Mouse (Mus musculus) neural tube, embryonic 15.5 days (tissue): Measurements from ENCODE around the gene Rprd2. TPM values are rescaled to one million over a fixed set of nuclear protein-coding genes. Genes with fewer than 3 reads are reported as not detected.

Source experiments
- ATAC-seq: fragments of 200-750 bp; cut with Nextera tagmentation; 2 replicates; pipeline ENCODE4 v1.8.0; 2017; ENCODE audit warnings: mild to moderate bottlenecking, moderate TSS enrichment, moderate library complexity; ENCODE audit not compliant: low FRiP score
- H3K27ac ChIP-seq: fragments of 300-500 bp; sonication (generic); replicated peaks from 2 replicates; pipeline ENCODE4 v1.5.1; 2015; ENCODE audit warnings: mild to moderate bottlenecking, inconsistent platforms
- H3K27me3 ChIP-seq: fragments of 300-500 bp; sonication (generic); replicated peaks from 2 replicates; pipeline ENCODE4 v1.6.1; 2015; ENCODE audit warnings: inconsistent platforms
- H3K36me3 ChIP-seq: fragments of 300-500 bp; sonication (generic); 2 replicates; pipeline ENCODE4 v1.6.1; 2015; ENCODE audit warnings: inconsistent platforms
- H3K4me1 ChIP-seq: fragments of 300-500 bp; sonication (generic); 2 replicates; pipeline ENCODE4 v1.6.1; 2015; ENCODE audit warnings: inconsistent platforms
- H3K4me2 ChIP-seq: fragments of 300-500 bp; sonication (generic); 2 replicates; pipeline ENCODE4 v1.6.1; 2015; ENCODE audit warnings: inconsistent platforms, mild to moderate bottlenecking, moderate library complexity
- H3K4me3 ChIP-seq: fragments of 300-500 bp; sonication (generic); replicated peaks from 2 replicates; pipeline ENCODE4 v1.5.1; 2015; ENCODE audit warnings: mild to moderate bottlenecking, inconsistent platforms
- H3K9ac ChIP-seq: fragments of 300-500 bp; sonication (generic); replicated peaks from 2 replicates; pipeline ENCODE4 v1.6.1; 2015; ENCODE audit warnings: mild to moderate bottlenecking, inconsistent platforms
- H3K9me3 ChIP-seq: fragments of 300-500 bp; sonication (generic); replicated peaks from 2 replicates; pipeline ENCODE4 v1.6.1; 2016; ENCODE audit warnings: inconsistent platforms
- WGBS: fragments of 180-500 bp; shearing (Covaris S2); methylation state at CpG from one replicate; pipeline ENCODE4 v1.1.7; 2015; ENCODE audit warnings: mixed read lengths; 5-methylcytosine and 5-hydroxymethylcytosine counted together
- polyA plus RNA-seq: library from polyadenylated mRNA; unstranded; fragments of >200 nt; fragmentation: Nextera tagmentation; extraction: Ambion mirVana; gene quantifications from 2 replicates; pipeline ENCODE4 v1.2.1, GENCODE M21; 2015

Rprd2 gene
- polyA plus RNA-seq, 1 experiment from 2014 or later, result 22.3 TPM

- Histone ChIP-seq H3K9me3 (no peaks in the 10 kb centered on the region), H3K27ac (no peak overlapping the region), H3K36me3 (peaks cover 28% of the 10 kb centered on the region), H3K4me3 (no peak overlapping the region), H3K4me2 (no peak overlapping the region), H3K27me3 (no peaks in the 10 kb centered on the region), H3K9ac (no peak overlapping the region), H3K4me1 (no peaks in the 10 kb centered on the region)
- no peak for ATAC-seq
Observed at GRCm38 (mm10) chr3:95760656-95761055, 58.0 kb downstream of the Rprd2 start.

- no peaks in the 10 kb centered on the region for H3K27me3 ChIP-seq
- no peak within 1 kb of the TSS for H3K4me2 ChIP-seq
- H3K4me1 ChIP-seq, result peaks cover 4% of the 10 kb centered on the region
- no peak within 1 kb of the TSS for H3K27ac ChIP-seq
- H3K4me3 ChIP-seq, result no peak within 1 kb of the TSS
- 89% methylated on average over 6 of the region's 6 CpGs for WGBS
- no peak for ATAC-seq
- peaks cover 22% of the 10 kb centered on the region for H3K36me3 ChIP-seq
- H3K9ac ChIP-seq, result no peak within 1 kb of the TSS
- H3K9me3 ChIP-seq, result no peaks in the 10 kb centered on the region
Observed at GRCm38 (mm10) chr3:95760106-95760505, 58.6 kb downstream of the Rprd2 start, which contains the start of gene Tars2. Tars2 (minus strand) TSS chr3:95760206.

- no peak overlapping the region for H3K4me3 ChIP-seq
- 50% methylated on average over 9 of the region's 9 CpGs for WGBS
- H3K36me3 ChIP-seq, result peaks cover 8% of the 10 kb centered on the region
- no peak overlapping the region for H3K9ac ChIP-seq
- ATAC-seq, result no peak
- no peaks in the 10 kb centered on the region for H3K27me3 ChIP-seq
- no peak overlapping the region for H3K27ac ChIP-seq
- H3K9me3 ChIP-seq, result no peaks in the 10 kb centered on the region
- peaks cover 11% of the 10 kb centered on the region for H3K4me1 ChIP-seq
- H3K4me2 ChIP-seq, result no peak overlapping the region
Observed at GRCm38 (mm10) chr3:95758467-95759218, 60.0 kb downstream of the Rprd2 start.

GRCm38 (mm10) chr3:95756808-95757207 is 61.9 kb downstream of the Rprd2 start:
- no peak overlapping the region for H3K9ac ChIP-seq
- ATAC-seq, result no peak
- H3K27me3 ChIP-seq, result no peaks in the 10 kb centered on the region
- H3K4me1 ChIP-seq, result peaks cover 12% of the 10 kb centered on the region
- H3K9me3 ChIP-seq, result no peaks in the 10 kb centered on the region
- WGBS, result 88% methylated on average over 2 of the region's 2 CpGs
- no peak overlapping the region for H3K4me2 ChIP-seq
- no peak overlapping the region for H3K27ac ChIP-seq
- peaks cover under 1% of the 10 kb centered on the region; the same call in 1 of the 2 replicates for H3K36me3 ChIP-seq
- no peak overlapping the region for H3K4me3 ChIP-seq

GRCm38 (mm10) chr3:95754345-95755206 is 64.1 kb downstream of the Rprd2 start:
- Histone ChIP-seq H3K4me1 (peaks cover 12% of the 10 kb centered on the region), H3K9ac (peak overlapping the region; percentile 77), H3K4me2 (peak overlapping the region; percentile 82), H3K36me3 (peaks cover 14% of the 10 kb centered on the region), H3K27ac (peak overlapping the region; percentile 79), H3K9me3 (no peaks in the 10 kb centered on the region), H3K27me3 (no peaks in the 10 kb centered on the region), H3K4me3 (peak overlapping the region; percentile 73)
- ATAC-seq, result peak; percentile 98
- under 1% methylated on average over 30 of the region's 30 CpGs for WGBS

GRCm38 (mm10) chr3:95752935-95753334 is 65.7 kb downstream of the Rprd2 start:
- Histone ChIP-seq H3K27me3 (no peaks in the 10 kb centered on the region), H3K4me2 (no peak overlapping the region), H3K36me3 (peaks cover 30% of the 10 kb centered on the region), H3K4me3 (no peak overlapping the region), H3K4me1 (peaks cover 12% of the 10 kb centered on the region), H3K27ac (no peak overlapping the region), H3K9me3 (no peaks in the 10 kb centered on the region), H3K9ac (no peak overlapping the region)
- no peak for ATAC-seq
- WGBS, result 72% methylated on average over 3 of the region's 3 CpGs

- Histone ChIP-seq H3K27ac (no peak overlapping the region), H3K36me3 (peaks cover 71% of the 10 kb centered on the region), H3K4me1 (no peaks in the 10 kb centered on the region), H3K9me3 (no peaks in the 10 kb centered on the region), H3K27me3 (no peaks in the 10 kb centered on the region), H3K9ac (no peak overlapping the region), H3K4me2 (no peak overlapping the region), H3K4me3 (no peak overlapping the region)
- ATAC-seq, result no peak
- WGBS, result 77% methylated on average over 8 of the region's 8 CpGs
Observed at GRCm38 (mm10) chr3:95740406-95740805, 78.3 kb downstream of the Rprd2 start.

GRCm38 (mm10) chr3:95739353-95740104 is 79.1 kb downstream of the Rprd2 start, which contains the start of gene Ecm1:
Ecm1 (minus strand) TSS chr3:95739569.
- no peak within 1 kb of the TSS for H3K4me2 ChIP-seq
- 76% methylated on average over 7 of the region's 7 CpGs for WGBS
- H3K27ac ChIP-seq, result no peak within 1 kb of the TSS
- ATAC-seq, result no peak
- H3K9ac ChIP-seq, result no peak within 1 kb of the TSS
- H3K4me1 ChIP-seq, result no peaks in the 10 kb centered on the region
- H3K4me3 ChIP-seq, result no peak within 1 kb of the TSS
- H3K36me3 ChIP-seq, result peaks cover 68% of the 10 kb centered on the region
- H3K9me3 ChIP-seq, result no peaks in the 10 kb centered on the region
- no peaks in the 10 kb centered on the region for H3K27me3 ChIP-seq

- no peaks in the 10 kb centered on the region for H3K4me1 ChIP-seq
- H3K9me3 ChIP-seq, result no peaks in the 10 kb centered on the region
- H3K9ac ChIP-seq, result no peak overlapping the region
- H3K36me3 ChIP-seq, result peaks cover 33% of the 10 kb centered on the region
- WGBS, result 86% methylated on average over 12 of the region's 12 CpGs
- ATAC-seq, result no peak
- no peak overlapping the region for H3K4me3 ChIP-seq
- H3K27me3 ChIP-seq, result no peaks in the 10 kb centered on the region
- H3K27ac ChIP-seq, result no peak overlapping the region
- H3K4me2 ChIP-seq, result no peak overlapping the region
Observed at GRCm38 (mm10) chr3:95735071-95735670, 83.5 kb downstream of the Rprd2 start.

GRCm38 (mm10) chr3:95734092-95734702 is 84.5 kb downstream of the Rprd2 start:
- Histone ChIP-seq H3K9ac (no peak overlapping the region), H3K36me3 (peaks cover 23% of the 10 kb centered on the region), H3K9me3 (no peaks in the 10 kb centered on the region), H3K27me3 (no peaks in the 10 kb centered on the region), H3K4me2 (no peak overlapping the region), H3K27ac (no peak overlapping the region), H3K4me3 (no peak overlapping the region), H3K4me1 (no peaks in the 10 kb centered on the region)
- 92% methylated on average over 13 of the region's 13 CpGs for WGBS
- ATAC-seq, result no peak
